Mouse (Mus musculus): ENCODE data around the gene Ttn. TPM values are rescaled to one million over a fixed set of nuclear protein-coding genes. Genes with fewer than 3 reads are reported as not detected.

Ttn gene
- polyA plus RNA-seq, 1 experiment from 2014 or later, result not detected

- Histone ChIP-seq H3K27ac (no peak overlapping the region), H3K36me3 (ENCODE audit: inconsistent target) (no peaks in the 10 kb centered on the region), H3K79me2 (ENCODE audit: inconsistent target) (no peaks in the 10 kb centered on the region), H3K4me3 (ENCODE audit: inconsistent target) (no peak overlapping the region)
- WGBS (ENCODE audit: missing documents), result 88% methylated on average over 1 of the region's 1 CpGs
These were observed 139.2 kb downstream of the Ttn start for GRCm38 (mm10) chr2:76843162-76843561.

GRCm38 (mm10) chr2:76820472-76820871 is 161.9 kb downstream of the Ttn start:
- no peaks in the 10 kb centered on the region for H3K79me2 ChIP-seq (ENCODE audit: inconsistent target)
- H3K4me3 ChIP-seq (ENCODE audit: inconsistent target), result no peak overlapping the region
- no peaks in the 10 kb centered on the region for H3K36me3 ChIP-seq (ENCODE audit: inconsistent target)
- H3K27ac ChIP-seq, result no peak overlapping the region

GRCm38 (mm10) chr2:76817796-76818195 is 164.6 kb downstream of the Ttn start:
- Histone ChIP-seq H3K79me2 (ENCODE audit: inconsistent target) (no peaks in the 10 kb centered on the region), H3K36me3 (ENCODE audit: inconsistent target) (no peaks in the 10 kb centered on the region), H3K4me3 (ENCODE audit: inconsistent target) (no peak overlapping the region), H3K27ac (no peak overlapping the region)
- 91% methylated on average over 2 of the region's 2 CpGs for WGBS (ENCODE audit: missing documents)

GRCm38 (mm10) chr2:76814048-76814817 is 168.1 kb downstream of the Ttn start:
- no peaks in the 10 kb centered on the region for H3K36me3 ChIP-seq (ENCODE audit: inconsistent target)
- 24% methylated on average over 20 of the region's 20 CpGs for WGBS (ENCODE audit: missing documents)
- H3K27ac ChIP-seq, result no peak overlapping the region
- no peak overlapping the region for H3K4me3 ChIP-seq (ENCODE audit: inconsistent target)
- no peaks in the 10 kb centered on the region for H3K79me2 ChIP-seq (ENCODE audit: inconsistent target)

- WGBS (ENCODE audit: missing documents), result 90% methylated on average over 17 of the region's 17 CpGs
- Histone ChIP-seq H3K79me2 (ENCODE audit: inconsistent target) (no peaks in the 10 kb centered on the region), H3K27ac (no peak overlapping the region), H3K4me3 (ENCODE audit: inconsistent target) (no peak overlapping the region), H3K36me3 (ENCODE audit: inconsistent target) (no peaks in the 10 kb centered on the region)
These were observed 171.2 kb downstream of the Ttn start for GRCm38 (mm10) chr2:76811160-76811559.

GRCm38 (mm10) chr2:76808334-76808733 is 174.0 kb downstream of the Ttn start:
- Histone ChIP-seq H3K79me2 (ENCODE audit: inconsistent target) (no peaks in the 10 kb centered on the region), H3K27ac (no peak overlapping the region), H3K4me3 (ENCODE audit: inconsistent target) (no peak overlapping the region), H3K36me3 (ENCODE audit: inconsistent target) (no peaks in the 10 kb centered on the region)
- 97% methylated on average over 10 of the region's 10 CpGs for WGBS (ENCODE audit: missing documents)

GRCm38 (mm10) chr2:76807284-76807683 is 175.1 kb downstream of the Ttn start:
- H3K27ac ChIP-seq, result no peak overlapping the region
- no peak overlapping the region for H3K4me3 ChIP-seq (ENCODE audit: inconsistent target)
- H3K36me3 ChIP-seq (ENCODE audit: inconsistent target), result no peaks in the 10 kb centered on the region
- WGBS (ENCODE audit: missing documents), result 98% methylated on average over 7 of the region's 7 CpGs
- H3K79me2 ChIP-seq (ENCODE audit: inconsistent target), result no peaks in the 10 kb centered on the region

- Histone ChIP-seq H3K79me2 (ENCODE audit: inconsistent target) (no peaks in the 10 kb centered on the region), H3K27ac (no peak overlapping the region), H3K4me3 (ENCODE audit: inconsistent target) (no peak overlapping the region), H3K36me3 (ENCODE audit: inconsistent target) (no peaks in the 10 kb centered on the region)
- WGBS (ENCODE audit: missing documents), result 89% methylated on average over 9 of the region's 9 CpGs
These were observed 175.5 kb downstream of the Ttn start for GRCm38 (mm10) chr2:76806861-76807260.

- no peaks in the 10 kb centered on the region for H3K36me3 ChIP-seq (ENCODE audit: inconsistent target)
- H3K27ac ChIP-seq, result no peak overlapping the region
- H3K4me3 ChIP-seq (ENCODE audit: inconsistent target), result no peak overlapping the region
- WGBS (ENCODE audit: missing documents), result 91% methylated on average over 4 of the region's 4 CpGs
- no peaks in the 10 kb centered on the region for H3K79me2 ChIP-seq (ENCODE audit: inconsistent target)
These were observed 176.0 kb downstream of the Ttn start for GRCm38 (mm10) chr2:76806376-76806775.

- 81% methylated on average over 5 of the region's 5 CpGs for WGBS (ENCODE audit: missing documents)
These were observed 177.0 kb downstream of the Ttn start for GRCm38 (mm10) chr2:76805191-76805892.

GRCm38 (mm10) chr2:76784171-76784570 is 198.2 kb downstream of the Ttn start:
- Histone ChIP-seq H3K4me3 (ENCODE audit: inconsistent target) (no peak overlapping the region), H3K79me2 (ENCODE audit: inconsistent target) (no peaks in the 10 kb centered on the region), H3K27ac (no peak overlapping the region), H3K36me3 (ENCODE audit: inconsistent target) (no peaks in the 10 kb centered on the region)
- 94% methylated on average over 12 of the region's 12 CpGs for WGBS (ENCODE audit: missing documents)

More at GRCm38 (mm10) chr2:76805191-76805892, 177.0 kb downstream of the Ttn start:
- H3K36me3 ChIP-seq (ENCODE audit: inconsistent target), result no peaks in the 10 kb centered on the region
- no peak overlapping the region for H3K27ac ChIP-seq
- H3K4me3 ChIP-seq (ENCODE audit: inconsistent target), result no peak overlapping the region
- H3K79me2 ChIP-seq (ENCODE audit: inconsistent target), result no peaks in the 10 kb centered on the region

GRCm38 (mm10) chr2:76780792-76781191 is 201.6 kb downstream of the Ttn start:
- H3K36me3 ChIP-seq (ENCODE audit: inconsistent target), result no peaks in the 10 kb centered on the region
- H3K27ac ChIP-seq, result no peak overlapping the region
- no peak overlapping the region for H3K4me3 ChIP-seq (ENCODE audit: inconsistent target)
- no peaks in the 10 kb centered on the region for H3K79me2 ChIP-seq (ENCODE audit: inconsistent target)
- 95% methylated on average over 13 of the region's 13 CpGs for WGBS (ENCODE audit: missing documents)

- WGBS (ENCODE audit: missing documents), result 91% methylated on average over 10 of the region's 10 CpGs
- no peaks in the 10 kb centered on the region for H3K36me3 ChIP-seq (ENCODE audit: inconsistent target)
These were observed 212.5 kb downstream of the Ttn start for GRCm38 (mm10) chr2:76769831-76770230.

GRCm38 (mm10) chr2:76767231-76767630 is 215.1 kb downstream of the Ttn start:
- Histone ChIP-seq H3K36me3 (ENCODE audit: inconsistent target) (no peaks in the 10 kb centered on the region), H3K79me2 (ENCODE audit: inconsistent target) (no peaks in the 10 kb centered on the region), H3K4me3 (ENCODE audit: inconsistent target) (no peak overlapping the region), H3K27ac (no peak overlapping the region)
- 94% methylated on average over 12 of the region's 12 CpGs for WGBS (ENCODE audit: missing documents)

More at GRCm38 (mm10) chr2:76769831-76770230, 212.5 kb downstream of the Ttn start:
- no peak overlapping the region for H3K4me3 ChIP-seq (ENCODE audit: inconsistent target)
- no peaks in the 10 kb centered on the region for H3K79me2 ChIP-seq (ENCODE audit: inconsistent target)
- no peak overlapping the region for H3K27ac ChIP-seq

GRCm38 (mm10) chr2:76764526-76764925 is 217.8 kb downstream of the Ttn start:
- no peaks in the 10 kb centered on the region for H3K36me3 ChIP-seq (ENCODE audit: inconsistent target)

More at GRCm38 (mm10) chr2:76764526-76764925, 217.8 kb downstream of the Ttn start:
- 89% methylated on average over 13 of the region's 13 CpGs for WGBS (ENCODE audit: missing documents)
- no peaks in the 10 kb centered on the region for H3K79me2 ChIP-seq (ENCODE audit: inconsistent target)
- no peak overlapping the region for H3K27ac ChIP-seq
- H3K4me3 ChIP-seq (ENCODE audit: inconsistent target), result no peak overlapping the region

Measured in macrophage (primary cell).